Mouse (Mus musculus) spleen, postnatal 14 days (tissue): ENCODE data around the gene Cntrob.

Experiments
- DNase-seq, 2 experiments: peaks; one replicate each; pipeline ENCODE4 v3.0.0; 2021 to 2022; ENCODE audit warnings: low spot score in 2 of 2

Cntrob gene

DNA sequence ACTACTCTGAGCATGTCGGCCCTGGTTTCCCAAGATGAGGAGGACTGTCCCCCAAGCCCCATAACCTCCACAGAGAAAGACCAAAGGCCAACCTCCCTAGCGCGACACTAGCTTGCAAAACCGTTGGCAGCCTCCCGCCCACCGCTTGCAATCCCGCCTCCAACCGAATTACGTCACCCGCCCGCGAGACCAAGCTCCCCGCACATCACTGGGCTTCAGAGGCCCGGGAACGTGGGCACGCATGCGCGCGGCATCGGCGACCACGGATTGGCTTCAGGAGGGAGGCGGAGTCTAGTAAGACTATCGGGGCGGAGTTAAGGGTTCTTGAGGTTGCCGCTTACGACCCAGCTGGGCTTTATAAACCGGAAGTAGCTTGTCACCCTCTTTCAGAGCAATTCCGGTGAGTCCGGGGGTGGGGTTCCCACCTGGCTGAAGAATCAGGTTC, at the start of gene Cntrob, which contains the start of gene Trappc1:
TSS of gene Cntrob (minus strand) at position 109 of the 445 bp plus-strand sequence.
TSS of gene Trappc1 (plus strand) at position 314 of the 445 bp plus-strand sequence.
- DNase-seq, result peak; percentile 98

- DNase-seq, result peak in 1 of 2 experiments; percentile 41
These were observed 49.2 kb upstream of the Cntrob start for GRCm38 (mm10) chr11:69372780-69373170.

DNA sequence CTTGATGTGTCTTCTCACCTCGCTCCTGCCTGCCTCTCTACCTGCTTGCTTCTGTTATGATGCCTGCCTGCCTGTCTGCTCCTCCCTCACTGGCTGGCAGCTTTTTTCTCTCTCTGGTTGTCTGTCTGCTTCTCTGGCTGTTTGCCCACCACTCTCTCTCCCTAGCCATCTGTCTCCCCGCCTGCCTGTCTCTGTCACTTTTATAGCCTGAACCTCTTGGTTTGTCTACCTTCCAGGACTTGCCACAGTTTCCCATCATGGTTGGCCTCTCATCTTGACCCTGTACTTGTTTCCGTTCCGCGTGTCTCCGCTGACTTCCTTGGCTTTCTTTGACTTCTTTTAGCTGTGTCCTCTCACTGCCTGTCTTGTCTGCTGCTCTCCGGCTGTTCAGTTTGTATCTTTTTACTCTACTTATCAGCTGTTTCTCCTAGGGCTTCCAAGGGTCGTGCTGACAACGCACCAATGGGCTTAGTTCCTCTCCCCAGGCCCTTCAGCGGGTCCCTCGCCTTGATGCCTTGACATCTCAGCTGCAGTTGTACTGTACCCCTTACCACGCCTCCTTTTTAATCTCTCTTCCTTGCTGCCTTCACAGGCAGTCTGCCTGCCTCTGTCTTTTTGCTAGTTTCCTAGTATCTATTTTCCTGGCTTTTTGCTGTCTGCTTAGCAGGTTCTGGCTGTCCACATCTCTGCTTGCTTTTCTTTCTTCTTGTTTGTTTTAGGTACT, 48.6 kb upstream of the Cntrob start:
- DNase-seq, result no peak

- no peak for DNase-seq
These were observed 48.0 kb upstream of the Cntrob start for GRCm38 (mm10) chr11:69371601-69372000.

DNA sequence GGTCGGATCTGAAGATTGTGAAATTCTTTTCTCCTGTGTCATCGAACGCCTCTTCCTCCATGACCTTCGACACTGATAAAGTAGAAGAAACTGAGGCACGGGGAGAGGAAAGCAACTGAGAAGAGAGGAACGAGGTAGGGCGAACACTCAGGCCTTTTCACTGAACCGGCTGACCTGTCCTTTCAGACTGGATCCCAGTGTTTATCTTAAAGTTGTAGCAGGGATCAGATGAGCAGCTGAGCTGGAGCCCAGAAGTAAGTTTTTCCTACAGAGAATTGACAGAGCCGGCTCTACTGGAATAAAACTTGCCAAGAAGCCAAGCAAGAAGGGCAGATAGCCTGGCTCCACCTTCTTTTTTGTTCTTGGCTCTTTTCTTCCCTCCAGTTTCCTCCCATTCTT, 47.2 kb upstream of the Cntrob start:
- no peak for DNase-seq

GRCm38 (mm10) chr11:69369990-69370816, 46.6 kb upstream of the Cntrob start:
- DNase-seq, result no peak

DNA sequence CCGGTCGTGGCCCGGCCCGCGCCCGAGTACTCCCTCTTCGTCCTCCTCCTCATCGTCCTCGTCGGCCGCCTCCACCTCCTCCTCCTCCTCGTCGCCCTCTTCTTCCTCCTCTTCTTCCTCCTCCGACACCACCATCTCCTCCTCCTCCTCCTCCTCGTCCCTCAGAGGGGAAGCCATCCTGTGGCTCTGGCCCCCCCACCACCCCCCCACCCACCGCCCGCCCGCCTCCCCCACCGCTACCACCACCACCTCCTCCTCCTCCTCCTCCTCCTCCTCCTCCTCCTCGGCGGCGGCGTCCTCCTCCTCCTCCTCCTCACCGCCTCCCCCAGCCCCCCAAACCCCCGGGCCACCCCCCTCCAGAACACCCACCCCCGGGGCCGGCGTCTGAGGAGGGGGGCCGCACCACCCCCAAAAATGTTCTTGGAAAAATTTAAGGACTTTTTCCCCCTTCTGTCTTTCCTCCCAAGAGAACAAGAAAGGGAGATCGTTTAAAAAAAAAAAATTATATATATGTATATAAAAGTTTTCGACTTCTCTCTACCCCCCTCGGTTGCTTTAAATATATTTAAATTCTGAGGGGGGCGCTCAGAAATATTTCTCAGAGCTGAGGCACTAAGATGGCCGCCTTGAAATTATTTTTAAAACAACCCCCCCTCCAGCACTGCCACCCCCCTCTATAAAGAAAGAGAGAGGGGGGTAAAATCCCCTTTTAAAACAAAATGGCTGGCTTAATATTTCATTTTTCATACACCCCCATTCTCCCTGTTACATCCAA, 45.8 kb upstream of the Cntrob start, which contains the start of gene Chd3:
TSS of gene Chd3 (minus strand) at position 192 of the 775 bp plus-strand sequence.
- DNase-seq, result no peak

GRCm38 (mm10) chr11:69368356-69369214, 45.0 kb upstream of the Cntrob start:
- peak in 1 of 2 experiments; percentile 42 for DNase-seq

DNA sequence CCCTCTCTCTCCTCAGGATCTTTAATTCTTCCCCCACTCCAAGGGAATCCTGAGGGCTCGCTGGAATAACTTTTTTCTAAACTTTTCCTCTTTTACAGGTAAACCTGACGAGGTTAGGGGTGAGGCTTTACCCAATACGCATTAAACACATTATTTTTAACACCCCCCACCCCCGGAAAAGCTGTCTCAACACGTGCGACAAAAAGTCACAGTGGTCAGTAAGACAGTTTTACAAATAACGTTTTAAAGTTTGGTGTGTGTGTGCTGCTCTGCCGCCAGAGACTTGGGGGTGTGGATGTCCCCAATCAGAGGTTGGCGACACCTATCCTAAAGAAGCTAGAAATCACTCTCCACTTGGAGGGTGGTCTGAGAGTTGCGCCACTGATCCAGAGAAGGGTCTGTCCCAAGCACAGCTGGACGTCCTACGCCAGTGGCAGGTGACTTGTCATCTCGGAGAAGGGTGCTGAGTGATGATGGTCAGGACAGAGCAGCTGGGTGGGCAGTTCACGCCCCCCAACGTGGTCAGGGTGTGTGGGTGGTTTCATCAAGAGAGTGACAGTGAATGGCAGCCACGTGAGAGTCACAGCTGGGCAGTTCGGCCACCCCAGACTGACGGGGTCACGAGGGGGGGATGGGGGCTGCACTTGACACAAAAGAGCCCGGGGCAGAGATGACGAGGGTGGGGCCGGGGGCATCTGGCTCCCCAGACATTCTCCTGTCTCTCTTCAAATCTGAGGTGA, 44.2 kb upstream of the Cntrob start:
- DNase-seq, result peak in 1 of 2 experiments; percentile 11

GRCm38 (mm10) chr11:69366855-69367615, 43.5 kb upstream of the Cntrob start:
- DNase-seq, result no peak

DNA sequence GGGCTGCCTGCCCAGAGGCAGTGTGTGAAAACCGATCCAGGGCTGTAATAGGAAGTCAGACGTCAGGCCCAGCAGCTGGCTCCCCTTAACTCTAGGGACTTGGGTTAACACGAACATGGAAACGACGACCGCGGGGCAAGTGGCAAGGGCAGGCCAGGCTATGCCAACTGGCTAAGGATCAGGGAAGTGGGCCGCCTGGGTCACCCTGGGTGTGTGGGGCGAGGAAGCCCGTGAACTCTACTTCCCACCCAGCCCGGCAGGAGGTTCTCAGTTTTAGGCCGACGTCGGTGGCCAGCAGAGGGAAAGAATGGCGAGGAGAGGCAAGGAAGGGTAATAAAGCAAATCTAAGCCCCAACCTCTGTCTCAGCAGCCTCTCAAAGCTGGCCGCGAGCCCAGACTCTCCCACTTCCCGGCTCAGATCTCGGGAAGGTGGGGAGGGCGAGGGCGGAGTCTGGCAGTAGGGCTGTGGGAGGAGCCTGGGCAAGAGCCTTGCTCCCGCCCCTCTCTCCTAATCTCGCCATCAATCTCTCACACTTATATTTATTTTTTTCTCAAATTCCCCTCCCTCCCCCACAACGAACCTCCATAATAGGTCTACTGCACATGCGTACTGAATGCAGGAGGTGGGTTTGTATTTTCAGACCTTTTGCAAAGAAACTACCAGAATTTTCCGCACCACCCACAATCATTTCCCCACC, 42.7 kb upstream of the Cntrob start:
- DNase-seq, result peak; percentile 62 to 66

DNA sequence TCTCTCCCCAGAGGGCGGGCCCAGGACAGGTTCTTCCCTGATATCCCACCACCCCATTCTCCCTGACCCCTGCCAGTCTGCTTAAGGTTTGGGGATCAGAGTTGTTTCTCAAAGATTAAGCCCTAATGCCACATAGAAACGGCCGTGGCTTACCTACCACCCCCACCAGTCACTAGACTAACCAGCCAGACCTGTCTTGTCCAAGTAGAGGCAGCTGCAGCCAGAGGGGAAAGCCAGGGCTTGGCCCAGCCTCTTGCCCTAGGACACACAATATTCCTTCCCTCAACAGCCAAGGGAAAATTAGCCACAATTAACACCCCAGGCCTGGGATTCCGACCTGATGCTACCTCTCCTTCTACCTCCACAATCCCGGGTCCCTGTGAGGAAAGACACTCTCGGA, 42.1 kb upstream of the Cntrob start:
- no peak for DNase-seq

DNA sequence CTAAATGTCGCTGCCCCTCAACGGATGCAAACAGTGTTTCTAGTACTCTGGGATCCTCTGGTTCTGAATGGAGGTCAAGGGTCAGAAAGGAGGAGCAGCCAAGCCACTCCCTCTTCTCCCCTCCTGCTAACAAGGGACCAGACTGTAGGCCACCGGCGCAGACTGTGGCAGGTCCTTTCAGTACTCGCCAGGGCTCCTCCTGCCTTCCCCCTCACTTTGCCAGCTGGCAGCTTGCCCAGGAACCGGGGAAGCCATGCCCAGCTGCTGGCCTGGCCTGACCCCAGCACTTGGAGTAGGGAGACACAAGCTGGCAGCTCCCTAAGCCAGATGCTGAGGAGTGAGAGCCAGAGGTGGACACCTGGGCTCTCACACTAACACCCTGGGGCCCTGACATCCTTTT, 41.3 kb upstream of the Cntrob start:
- peak; percentile 30 to 58 for DNase-seq

GRCm38 (mm10) chr11:69364376-69364775, 40.8 kb upstream of the Cntrob start:
- no peak for DNase-seq

GRCm38 (mm10) chr11:69362479-69362878, 38.9 kb upstream of the Cntrob start:
- DNase-seq, result no peak

DNA sequence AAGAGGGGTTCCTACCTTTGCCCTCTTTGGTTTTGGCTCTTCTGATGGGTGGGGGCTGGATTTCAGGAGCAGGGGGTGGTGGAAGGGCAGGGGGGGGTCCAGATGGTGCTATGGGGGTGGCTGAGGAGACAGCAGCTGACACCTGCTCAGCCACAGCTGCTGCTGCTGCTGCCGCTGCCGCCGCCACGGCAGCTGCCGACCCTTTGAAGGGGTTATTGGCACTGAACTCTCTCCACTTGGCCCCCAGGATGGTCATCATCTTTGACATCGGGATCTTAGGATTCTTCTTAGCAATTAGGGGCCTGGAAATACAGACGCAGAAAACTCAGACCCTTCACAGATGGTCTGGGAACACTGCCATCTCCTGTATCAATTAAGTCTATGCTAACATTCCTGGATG, 38.4 kb upstream of the Cntrob start:
- no peak for DNase-seq

DNA sequence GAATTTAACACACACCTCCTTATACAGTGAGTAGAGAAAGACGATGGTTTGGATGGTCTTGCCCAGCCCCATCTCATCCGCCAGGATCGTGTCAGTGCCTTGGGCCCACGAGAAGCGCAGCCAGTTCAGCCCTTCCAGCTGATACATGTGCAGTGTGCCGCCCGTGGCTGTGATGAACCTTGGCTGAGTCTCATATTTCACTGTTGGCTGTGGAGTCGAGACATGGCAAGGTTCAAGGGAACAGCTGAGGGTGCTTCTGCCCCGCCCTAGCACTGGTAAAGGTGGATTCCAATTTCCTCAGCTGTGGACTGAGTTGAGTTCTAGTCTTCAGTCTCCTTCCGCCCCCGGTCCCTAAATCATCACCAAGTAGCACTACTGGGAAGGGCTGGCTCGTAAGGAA, 34.1 kb upstream of the Cntrob start:
- DNase-seq, result no peak

GRCm38 (mm10) chr11:69356544-69356943, 33.0 kb upstream of the Cntrob start:
- DNase-seq, result no peak

GRCm38 (mm10) chr11:69346441-69346840, 22.9 kb upstream of the Cntrob start:
- no peak for DNase-seq
